Mouse (Mus musculus): ENCODE data around the gene St8sia1. TPM values are rescaled to one million over a fixed set of nuclear protein-coding genes. Genes with fewer than 3 reads are reported as not detected.

Gene St8sia1
- polyA plus RNA-seq, 1 experiment from 2014 or later, result 4.2 TPM

- WGBS, result 92% methylated on average over 11 of the region's 11 CpGs
- Histone ChIP-seq H3K9me3 (replicated peaks) (no peaks in the 10 kb centered on the region), H3K27me3 (no peaks in the 10 kb centered on the region), H3K4me3 (no peak overlapping the region), H3K9ac (no peak overlapping the region), H3K36me3 (ENCODE audit: poor library complexity, severe bottlenecking) (no peaks in the 10 kb centered on the region), H3K4me2 (no peak overlapping the region), H3K4me1 (no peaks in the 10 kb centered on the region), H3K27ac (no peak overlapping the region)
- no peak for ATAC-seq
These were observed 78.7 kb downstream of the St8sia1 start for GRCm38 (mm10) chr6:142885364-142886154.

GRCm38 (mm10) chr6:142884128-142884527, 80.1 kb downstream of the St8sia1 start:
- Histone ChIP-seq H3K9me3 (replicated peaks) (no peaks in the 10 kb centered on the region), H3K4me1 (peaks cover 6% of the 10 kb centered on the region; the same call in 1 of the 2 replicates), H3K27me3 (no peaks in the 10 kb centered on the region), H3K36me3 (ENCODE audit: poor library complexity, severe bottlenecking) (no peaks in the 10 kb centered on the region), H3K27ac (no peak overlapping the region), H3K4me3 (no peak overlapping the region), H3K9ac (no peak overlapping the region), H3K4me2 (no peak overlapping the region)
- WGBS, result 65% methylated on average over 9 of the region's 9 CpGs
- no peak for ATAC-seq

GRCm38 (mm10) chr6:142880849-142881470, 83.3 kb downstream of the St8sia1 start:
- Histone ChIP-seq H3K36me3 (ENCODE audit: poor library complexity, severe bottlenecking) (no peaks in the 10 kb centered on the region), H3K27ac (no peak overlapping the region), H3K27me3 (no peaks in the 10 kb centered on the region), H3K9me3 (replicated peaks) (no peaks in the 10 kb centered on the region), H3K9ac (no peak overlapping the region), H3K4me2 (no peak overlapping the region), H3K4me3 (no peak overlapping the region), H3K4me1 (peaks cover 31% of the 10 kb centered on the region)
- 94% methylated on average over 8 of the region's 8 CpGs for WGBS
- ATAC-seq, result no peak

GRCm38 (mm10) chr6:142878744-142879701, 85.2 kb downstream of the St8sia1 start:
- Histone ChIP-seq H3K4me1 (peaks cover 36% of the 10 kb centered on the region), H3K9me3 (replicated peaks) (no peaks in the 10 kb centered on the region), H3K27me3 (no peaks in the 10 kb centered on the region), H3K36me3 (ENCODE audit: poor library complexity, severe bottlenecking) (no peaks in the 10 kb centered on the region), H3K9ac (no peak overlapping the region), H3K4me3 (no peak overlapping the region), H3K4me2 (no peak overlapping the region), H3K27ac (no peak overlapping the region)
- ATAC-seq, result no peak
- 60% methylated on average over 15 of the region's 15 CpGs for WGBS

- H3K4me3 ChIP-seq, result no peak overlapping the region
- no peak overlapping the region for H3K4me2 ChIP-seq
- H3K9ac ChIP-seq, result no peak overlapping the region
- no peaks in the 10 kb centered on the region for H3K27me3 ChIP-seq
- no peaks in the 10 kb centered on the region for H3K36me3 ChIP-seq (ENCODE audit: poor library complexity, severe bottlenecking)
- 43% methylated on average over 6 of the region's 6 CpGs for WGBS
- peak; percentile 12; the same call in 1 of the 2 replicates for ATAC-seq
- peak overlapping the region; percentile 60 for H3K27ac ChIP-seq
- H3K9me3 ChIP-seq (replicated peaks), result no peaks in the 10 kb centered on the region
- peaks cover 36% of the 10 kb centered on the region for H3K4me1 ChIP-seq
These were observed 87.0 kb downstream of the St8sia1 start for GRCm38 (mm10) chr6:142877221-142877620.

- no peaks in the 10 kb centered on the region for H3K9me3 ChIP-seq (replicated peaks)
- H3K4me2 ChIP-seq, result peak overlapping the region; percentile 46
- peak overlapping the region; percentile 44 for H3K27ac ChIP-seq
- H3K36me3 ChIP-seq (ENCODE audit: poor library complexity, severe bottlenecking), result no peaks in the 10 kb centered on the region
- peaks cover 36% of the 10 kb centered on the region for H3K4me1 ChIP-seq
- H3K27me3 ChIP-seq, result no peaks in the 10 kb centered on the region
- 2% methylated on average over 8 of the region's 8 CpGs for WGBS
- no peak overlapping the region for H3K9ac ChIP-seq
- H3K4me3 ChIP-seq, result no peak overlapping the region
- peak; percentile 74 for ATAC-seq
These were observed 87.9 kb downstream of the St8sia1 start for GRCm38 (mm10) chr6:142876279-142876899.

- Histone ChIP-seq H3K9ac (no peak overlapping the region), H3K36me3 (ENCODE audit: poor library complexity, severe bottlenecking) (no peaks in the 10 kb centered on the region), H3K9me3 (replicated peaks) (no peaks in the 10 kb centered on the region), H3K27ac (no peak overlapping the region), H3K4me3 (no peak overlapping the region), H3K4me2 (no peak overlapping the region), H3K4me1 (peaks cover 28% of the 10 kb centered on the region), H3K27me3 (no peaks in the 10 kb centered on the region)
- 85% methylated on average over 11 of the region's 11 CpGs for whole genome bisulfite sequencing
- ATAC-seq, result no peak
These were observed 90.3 kb downstream of the St8sia1 start for GRCm38 (mm10) chr6:142873795-142874563.

- H3K4me3 ChIP-seq, result no peak overlapping the region
- no peak overlapping the region for H3K27ac ChIP-seq
- no peak for ATAC-seq
- no peaks in the 10 kb centered on the region for H3K27me3 ChIP-seq
- no peaks in the 10 kb centered on the region for H3K9me3 ChIP-seq (replicated peaks)
- H3K36me3 ChIP-seq (ENCODE audit: poor library complexity, severe bottlenecking), result no peaks in the 10 kb centered on the region
- WGBS, result 85% methylated on average over 7 of the region's 7 CpGs
- peaks cover 22% of the 10 kb centered on the region for H3K4me1 ChIP-seq
- no peak overlapping the region for H3K4me2 ChIP-seq
- no peak overlapping the region for H3K9ac ChIP-seq
These were observed 94.4 kb downstream of the St8sia1 start for GRCm38 (mm10) chr6:142869715-142870422.

- Histone ChIP-seq H3K4me1 (peaks cover 22% of the 10 kb centered on the region), H3K9me3 (replicated peaks) (no peaks in the 10 kb centered on the region), H3K9ac (peak overlapping the region; percentile 32; the same call in 1 of the 2 replicates), H3K4me2 (peak overlapping the region; percentile 42), H3K27ac (peak overlapping the region; percentile 90), H3K4me3 (no peak overlapping the region), H3K36me3 (ENCODE audit: poor library complexity, severe bottlenecking) (0 out of 2 replicates have a peak, but pooled peaks cover 3% of the 10 kb centered on the region), H3K27me3 (no peaks in the 10 kb centered on the region)
- ATAC-seq, result peak; percentile 92
- WGBS, result 6% methylated on average over 9 of the region's 9 CpGs
These were observed 96.7 kb downstream of the St8sia1 start for GRCm38 (mm10) chr6:142867471-142868055.

GRCm38 (mm10) chr6:142867023-142867422, 97.2 kb downstream of the St8sia1 start:
- H3K9ac ChIP-seq, result no peak overlapping the region

More at GRCm38 (mm10) chr6:142867023-142867422, 97.2 kb downstream of the St8sia1 start:
- no peaks in the 10 kb centered on the region for H3K27me3 ChIP-seq
- 98% methylated on average over 2 of the region's 2 CpGs for WGBS
- H3K36me3 ChIP-seq (ENCODE audit: poor library complexity, severe bottlenecking), result 0 out of 2 replicates have a peak, but pooled peaks cover 3% of the 10 kb centered on the region
- no peaks in the 10 kb centered on the region for H3K9me3 ChIP-seq (replicated peaks)
- H3K4me1 ChIP-seq, result peaks cover 22% of the 10 kb centered on the region
- H3K27ac ChIP-seq, result peak overlapping the region; percentile 90
- H3K4me3 ChIP-seq, result no peak overlapping the region
- peak; percentile 48 for ATAC-seq
- peak overlapping the region; percentile 42 for H3K4me2 ChIP-seq
